Mouse (Mus musculus) C2C12 (cell line): ENCODE data around the gene Kmt2d. TPM values are rescaled to one million over a fixed set of nuclear protein-coding genes. Genes with fewer than 3 reads are reported as not detected.

Source experiments
- H3K27me3 ChIP-seq: one replicate; pipeline ENCODE4 v1.6.1; 2011; ENCODE audit not compliant: control insufficient read depth, insufficient read depth, insufficient read length
- H3K36me3 ChIP-seq: one replicate; pipeline ENCODE4 v1.6.1; 2011; ENCODE audit not compliant: control insufficient read depth, insufficient read depth
- H3K4me3 ChIP-seq: one replicate; pipeline ENCODE4 v1.5.1; 2011; ENCODE audit warnings: mild to moderate bottlenecking, control low read depth; ENCODE audit not compliant: poor library complexity, insufficient read depth, severe bottlenecking
- H3K79me2 ChIP-seq: one replicate; pipeline ENCODE4 v1.6.1; 2011; ENCODE audit not compliant: control insufficient read depth, insufficient read depth
- H3K79me3 ChIP-seq: one replicate; pipeline ENCODE4 v1.6.1; 2011; ENCODE audit warnings: low read depth, control low read depth
- H3ac ChIP-seq: one replicate; pipeline ENCODE3; 2011; ENCODE audit warnings: low read depth; ENCODE audit not compliant: control insufficient read depth, insufficient read length
- CEBPB ChIP-seq: IDR thresholded peaks from one replicate; pipeline ENCODE4 v1.6.1; 2011; ENCODE audit warnings: low read depth, mild to moderate bottlenecking, control low read depth, moderate library complexity
- CTCF ChIP-seq: IDR thresholded peaks from one replicate; pipeline ENCODE4 v1.5.1; 2011; ENCODE audit not compliant: control insufficient read depth, insufficient read depth, insufficient read length
- FOSL1 ChIP-seq: IDR thresholded peaks from one replicate; pipeline ENCODE4 v1.8.0; 2011; ENCODE audit warnings: mild to moderate bottlenecking, low read length; ENCODE audit not compliant: poor library complexity, insufficient read depth, severe bottlenecking
- MAX ChIP-seq: IDR thresholded peaks from one replicate; pipeline ENCODE4 v1.6.1; 2011; ENCODE audit warnings: mild to moderate bottlenecking, control low read depth
- MYOD1 ChIP-seq: IDR thresholded peaks from one replicate; pipeline ENCODE4 v1.6.1; 2011; ENCODE audit warnings: low read depth; ENCODE audit not compliant: control insufficient read depth, insufficient read length
- MYOG ChIP-seq: IDR thresholded peaks from one replicate; pipeline ENCODE4 v1.6.1; 2011; ENCODE audit not compliant: control insufficient read depth, insufficient read length; ENCODE audit errors: extremely low read depth
- USF1 ChIP-seq: IDR thresholded peaks from one replicate; pipeline ENCODE4 v1.6.1; 2011; ENCODE audit warnings: low read depth, mild to moderate bottlenecking, control low read depth, moderate library complexity
- polyA plus RNA-seq: library from polyadenylated mRNA; unstranded; fragments of >200 nt; fragmentation: generic; extraction: Trizol; gene quantifications from one replicate; pipeline ENCODE4 v1.2.1, GENCODE M21; 2012; ENCODE audit warnings: missing spikeins

Kmt2d gene
- polyA plus RNA-seq, 1 experiment = 23.8 TPM

DNA sequence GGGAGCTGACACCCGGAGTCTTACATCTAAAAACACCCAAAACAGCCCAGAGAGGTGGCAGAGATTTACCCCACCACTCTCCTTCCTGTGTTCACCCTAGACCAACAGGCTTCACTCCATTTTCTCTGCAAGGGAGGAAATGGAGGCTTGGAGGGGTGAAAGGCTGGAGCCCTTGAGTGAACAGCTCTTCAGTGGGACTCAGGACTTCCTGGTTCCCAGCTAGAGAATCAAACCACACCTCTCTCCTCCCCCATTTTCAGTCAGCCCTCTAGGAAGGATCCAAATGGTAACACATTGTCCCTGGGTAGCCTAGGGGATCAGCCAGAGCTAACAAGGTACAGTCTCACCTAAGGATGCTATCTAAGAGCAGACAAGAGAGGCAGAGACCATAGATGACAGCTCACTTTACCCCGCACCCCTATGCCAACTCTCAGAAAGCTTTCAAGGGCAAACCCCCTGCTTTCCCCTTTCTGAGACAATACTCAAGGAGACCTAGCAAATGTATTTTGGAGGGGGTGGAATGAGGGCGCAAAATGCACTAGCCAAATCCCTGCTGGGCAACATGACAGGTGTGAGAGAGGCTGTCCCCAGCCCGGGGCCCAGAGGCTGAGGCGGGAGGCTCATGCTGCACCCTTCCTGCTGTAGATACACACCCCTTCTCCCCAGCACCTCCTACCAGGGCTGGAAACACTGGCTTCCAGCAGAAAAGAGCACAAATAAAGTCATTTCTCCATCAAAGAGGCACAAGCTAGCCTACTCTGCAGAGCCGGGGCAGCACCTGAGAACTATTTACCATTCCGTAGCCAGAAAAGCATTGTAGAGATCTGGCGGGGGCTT is 1.4 kb downstream of the Kmt2d start:
- peaks cover 65% of the 10 kb centered on the region for H3K79me3 ChIP-seq
- H3K79me2 ChIP-seq = peaks cover 81% of the 10 kb centered on the region
- no peaks in the 10 kb centered on the region for H3K27me3 ChIP-seq
- H3K4me3 ChIP-seq = peak overlapping the region; percentile 99
- H3ac ChIP-seq = peak overlapping the region; percentile 69
- TF ChIP-seq FOSL1 (no peak), CTCF (no peak), MYOD1 (no peak), MAX (no peak), USF1 (no peak), MYOG (no peak), CEBPB (no peak)
- peaks cover 35% of the 10 kb centered on the region for H3K36me3 ChIP-seq

DNA sequence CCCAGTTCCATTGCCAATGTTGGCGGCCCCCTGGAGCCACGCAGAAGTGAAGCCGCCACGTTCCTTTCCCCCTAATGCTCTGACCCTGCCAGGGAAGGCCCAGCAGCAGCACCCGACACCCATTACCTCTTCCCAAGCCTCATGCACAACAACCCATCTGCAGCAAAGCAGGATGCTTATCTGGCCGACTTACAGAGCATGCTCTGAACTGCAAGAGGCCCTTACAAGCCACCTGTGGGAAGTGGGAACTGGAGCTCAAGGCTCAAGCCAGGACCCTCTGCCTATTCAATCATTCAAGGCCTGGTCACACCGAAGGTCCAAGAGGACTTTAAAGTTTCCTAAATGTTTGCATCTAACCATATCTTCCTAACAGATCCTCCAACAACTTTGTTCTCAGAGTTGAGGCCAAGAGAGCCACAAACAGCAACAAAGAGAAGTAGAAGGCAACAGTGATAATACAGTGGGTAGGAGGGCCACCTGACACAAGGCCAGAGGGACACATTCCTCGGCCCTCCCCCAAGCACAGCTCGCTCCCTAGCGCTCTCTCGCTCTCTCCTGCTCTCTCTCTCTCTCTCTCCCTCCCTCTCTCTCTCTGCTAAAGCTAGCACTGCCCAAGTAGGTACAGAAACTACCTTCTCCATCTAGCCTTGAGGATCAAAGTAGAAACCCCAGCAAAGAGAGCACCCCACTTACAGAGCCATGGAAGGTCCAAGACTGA is 2.5 kb downstream of the Kmt2d start:
- Histone ChIP-seq H3ac (peak overlapping the region; percentile 44), H3K79me2 (peaks cover 82% of the 10 kb centered on the region), H3K27me3 (no peaks in the 10 kb centered on the region), H3K79me3 (peaks cover 66% of the 10 kb centered on the region), H3K4me3 (peak overlapping the region; percentile 99), H3K36me3 (peaks cover 46% of the 10 kb centered on the region)
- TF ChIP-seq CTCF = no peak
- no peak for TF ChIP-seq USF1
- TF ChIP-seq MAX = no peak
- no peak for TF ChIP-seq FOSL1
- no peak for TF ChIP-seq MYOG
- no peak for TF ChIP-seq MYOD1
- TF ChIP-seq CEBPB = no peak

DNA sequence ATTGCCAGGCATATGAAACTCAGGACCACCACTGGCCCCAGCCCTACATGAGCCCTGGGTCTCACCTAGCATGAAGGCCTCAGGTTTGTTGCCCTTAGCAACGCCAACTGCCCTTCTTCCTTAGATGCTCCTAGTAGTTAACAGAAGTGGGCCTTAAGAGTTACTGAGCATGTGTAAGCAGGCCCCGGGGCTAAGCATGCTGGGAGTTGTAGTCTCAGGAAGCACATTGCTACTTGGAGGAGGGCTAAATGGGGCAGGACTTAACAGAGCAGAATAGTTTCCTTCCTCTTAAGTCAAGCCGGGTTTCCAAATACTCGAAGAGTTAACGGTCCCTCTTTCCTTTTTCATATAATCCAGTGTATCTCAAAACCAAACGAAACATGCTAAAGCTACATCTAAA is 3.7 kb downstream of the Kmt2d start:
- Histone ChIP-seq H3K36me3 (peaks cover 58% of the 10 kb centered on the region), H3K4me3 (no peak overlapping the region), H3K27me3 (no peaks in the 10 kb centered on the region), H3ac (no peak overlapping the region), H3K79me2 (peaks cover 77% of the 10 kb centered on the region), H3K79me3 (peaks cover 66% of the 10 kb centered on the region)
- TF ChIP-seq FOSL1 = no peak
- no peak for TF ChIP-seq MYOD1

DNA sequence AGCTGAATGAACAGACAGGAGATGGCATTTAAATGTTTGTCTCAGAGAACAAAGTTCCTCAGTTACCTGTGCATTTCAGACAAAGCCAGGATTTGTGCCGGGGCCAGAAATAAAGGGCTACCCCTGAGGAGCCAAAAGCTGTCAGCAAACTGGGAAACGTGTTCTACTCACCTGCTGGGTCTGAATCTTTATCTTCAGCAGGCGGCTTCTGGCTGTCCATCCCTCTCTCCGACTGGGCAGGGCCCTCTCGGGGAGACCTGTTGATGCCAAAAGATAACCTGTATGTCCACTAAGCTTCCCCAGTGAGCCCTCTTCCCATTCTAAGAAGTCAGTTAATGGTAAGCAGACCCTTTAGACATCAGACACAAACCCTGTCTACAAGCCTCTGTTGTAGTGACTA is 4.5 kb downstream of the Kmt2d start:
- TF ChIP-seq CTCF = no peak
- TF ChIP-seq USF1 = no peak
- no peak for TF ChIP-seq MYOD1
- no peak for TF ChIP-seq CEBPB
- TF ChIP-seq MYOG = no peak
- no peak for TF ChIP-seq FOSL1
- no peak for TF ChIP-seq MAX

DNA sequence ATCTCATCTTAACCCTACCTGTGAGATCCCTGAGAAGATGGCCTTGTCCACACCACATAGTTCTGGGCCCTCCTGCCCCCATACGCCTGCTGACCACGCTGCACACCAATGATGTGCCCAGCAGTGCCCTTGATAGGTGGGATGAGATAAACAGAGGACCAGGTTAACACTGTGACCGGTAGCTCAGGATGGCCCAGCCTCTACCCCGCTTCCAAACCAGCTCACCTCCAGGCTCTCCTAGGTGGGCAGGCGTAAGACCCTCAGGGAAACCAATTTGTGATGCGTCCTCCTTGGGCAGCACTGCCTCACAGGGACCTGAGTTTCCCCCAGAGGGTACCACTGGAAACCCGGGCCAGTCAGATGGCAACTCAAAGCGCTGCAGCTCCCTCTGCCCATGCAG is 5.2 kb downstream of the Kmt2d start:
- no peak overlapping the region for H3ac ChIP-seq
- peaks cover 57% of the 10 kb centered on the region for H3K79me3 ChIP-seq
- H3K4me3 ChIP-seq = no peak overlapping the region
- H3K79me2 ChIP-seq = peaks cover 63% of the 10 kb centered on the region
- no peaks in the 10 kb centered on the region for H3K27me3 ChIP-seq
- H3K36me3 ChIP-seq = peaks cover 73% of the 10 kb centered on the region
- no peak for TF ChIP-seq CEBPB
- TF ChIP-seq CTCF = no peak
- TF ChIP-seq USF1 = no peak
- no peak for TF ChIP-seq MYOD1
- no peak for TF ChIP-seq MAX
- no peak for TF ChIP-seq MYOG
- TF ChIP-seq FOSL1 = no peak

More for the DNA sequence above, 4.5 kb downstream of the Kmt2d start:
- H3K36me3 ChIP-seq = peaks cover 66% of the 10 kb centered on the region
- peaks cover 70% of the 10 kb centered on the region for H3K79me2 ChIP-seq
- H3K27me3 ChIP-seq = no peaks in the 10 kb centered on the region
- no peak overlapping the region for H3ac ChIP-seq
- no peak overlapping the region for H3K4me3 ChIP-seq
- peaks cover 63% of the 10 kb centered on the region for H3K79me3 ChIP-seq

DNA sequence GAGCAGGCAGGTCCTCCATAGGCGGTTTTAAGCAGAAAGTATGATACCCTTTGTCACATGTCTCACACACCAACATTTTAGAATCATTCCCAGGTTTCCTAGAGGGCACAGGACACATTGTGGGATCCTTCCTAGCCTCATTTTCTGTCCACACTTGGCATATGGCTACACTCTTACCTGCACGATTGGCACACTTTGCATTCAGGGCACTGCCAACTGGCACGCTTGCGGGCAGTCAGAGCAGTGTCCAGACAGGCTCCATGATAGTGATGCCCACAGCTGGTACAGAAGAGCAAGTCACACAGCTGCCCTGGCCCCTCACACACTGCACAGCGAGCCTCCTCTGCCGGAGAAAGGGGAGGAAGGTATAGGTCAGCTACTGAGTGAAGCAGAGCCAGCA is 6.1 kb downstream of the Kmt2d start:
- Histone ChIP-seq H3K27me3 (no peaks in the 10 kb centered on the region), H3K79me3 (peaks cover 48% of the 10 kb centered on the region), H3K79me2 (peaks cover 54% of the 10 kb centered on the region), H3ac (no peak overlapping the region), H3K36me3 (peaks cover 82% of the 10 kb centered on the region), H3K4me3 (no peak overlapping the region)
- TF ChIP-seq MYOG (no peak), MYOD1 (no peak), FOSL1 (no peak), CEBPB (no peak)
